Mouse (Mus musculus): Measurements from ENCODE around the gene Anxa9. TPM values are rescaled to one million over a fixed set of nuclear protein-coding genes. Genes with fewer than 3 reads are reported as not detected.

Anxa9 gene
- total and polyA plus RNA-seq, 2 experiments, result 0.55 to 0.91 TPM

DNA sequence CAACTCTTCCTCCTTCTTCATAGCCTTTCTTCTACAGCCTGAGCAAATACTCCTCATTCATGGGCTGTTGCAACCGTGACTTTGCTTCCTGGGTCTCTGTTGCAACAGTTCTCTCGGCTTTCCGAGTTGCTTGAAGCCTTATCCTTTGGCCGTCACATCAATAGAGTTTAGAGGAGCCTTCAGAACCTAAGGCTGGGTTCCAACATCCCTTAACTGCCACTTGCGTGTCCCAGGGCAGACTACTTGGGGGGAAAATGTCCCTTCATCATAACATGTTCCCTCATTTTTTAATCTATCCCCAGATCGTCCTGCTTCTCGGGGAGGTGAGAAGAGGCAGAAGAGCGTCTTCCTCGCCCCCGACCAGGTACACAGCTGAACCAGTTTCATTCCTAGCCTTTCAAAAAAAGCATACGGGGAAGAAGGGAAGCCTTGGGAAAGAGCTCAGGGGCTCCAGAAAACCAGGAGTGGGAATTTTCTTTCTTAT, 24.6 kb downstream of the Anxa9 start:
- peak overlapping the region; percentile 83 for H3K4me3 ChIP-seq (ENCODE audit: insufficient read depth, low read depth, low read length)
- under 1% methylated on average over 11 of the region's 11 CpGs for WGBS
- DNase-seq (ENCODE audit: extremely low read depth, low read depth, low spot score), result peak; percentile 92
- H3K36me3 ChIP-seq (ENCODE audit: control insufficient read depth, insufficient read depth, low read length), result peaks cover 6% of the 10 kb centered on the region; the same call in 1 of the 2 replicates
- H3K9ac ChIP-seq (ENCODE audit: low read depth, low read length), result peak overlapping the region; percentile 90
- peak overlapping the region; percentile 97 for H3K27ac ChIP-seq (replicated peaks; ENCODE audit: insufficient read depth, low read depth, low read length)
- peaks cover 26% of the 10 kb centered on the region; the same call in 1 of the 2 replicates for H3K79me2 ChIP-seq (ENCODE audit: control insufficient read depth, insufficient read depth, low read length)
- H3K4me1 ChIP-seq (ENCODE audit: control insufficient read depth, insufficient read depth, low read length), result peaks cover 28% of the 10 kb centered on the region
- no peak for TF ChIP-seq POLR2A (IDR thresholded peaks at IDR 0.05; ENCODE audit: extremely low read depth, insufficient read depth, low read length)
- no peak for TF ChIP-seq CTCF (IDR thresholded peaks at IDR 0.05; ENCODE audit: low read depth, low read length)
- H3K27me3 ChIP-seq (ENCODE audit: control insufficient read depth, insufficient read depth, low read length), result no peaks in the 10 kb centered on the region

DNA sequence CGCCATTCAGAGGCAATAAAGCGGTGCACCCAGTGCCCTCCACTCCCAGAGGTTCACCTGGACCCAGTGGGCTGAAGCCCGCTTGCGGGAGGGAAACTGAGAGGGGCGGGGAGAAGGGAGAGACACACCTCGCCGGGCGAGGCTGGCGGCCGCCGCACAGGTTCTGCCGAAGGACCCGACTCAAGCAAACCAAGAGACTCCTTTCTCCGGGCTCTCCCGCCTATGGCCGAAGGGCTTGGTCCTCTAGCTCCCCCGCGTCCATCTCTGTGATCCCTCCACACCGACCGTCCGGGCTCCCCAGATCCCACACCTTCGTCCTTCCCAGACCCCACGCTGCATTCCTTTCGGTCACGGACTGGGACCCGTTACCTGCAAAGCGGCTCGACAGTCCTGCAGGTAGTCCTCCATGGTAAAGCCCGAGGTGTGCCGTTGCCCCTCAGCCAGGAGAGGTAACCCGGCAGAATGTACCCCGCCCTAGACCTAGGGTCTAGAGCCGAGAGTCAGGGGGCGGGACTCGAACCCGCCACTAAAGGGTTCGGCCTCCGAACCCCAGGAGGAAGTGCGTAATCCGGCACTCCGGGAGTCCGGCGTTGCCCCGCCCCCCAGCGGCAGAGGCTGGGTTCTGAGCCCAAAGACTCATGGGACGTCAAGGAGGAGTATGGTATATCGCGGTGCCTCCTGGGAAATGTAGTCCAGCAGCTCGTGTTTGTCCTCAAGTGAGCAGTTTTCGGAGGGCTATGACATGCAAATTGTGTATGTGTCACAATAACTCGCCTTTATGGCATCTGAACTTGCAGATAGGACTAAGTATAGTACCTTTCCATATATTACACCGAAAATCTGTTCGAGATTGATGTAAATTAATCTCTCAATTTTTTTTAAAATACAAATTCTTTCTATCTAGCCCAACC, 25.5 kb downstream of the Anxa9 start, which contains the start of the genes Mindy1 and Prune1:
Gene Mindy1, plus strand, starts transcription at position 130 of the 911 bp plus-strand sequence.
Gene Prune1, minus strand, starts transcription at position 861 of the 911 bp plus-strand sequence.
- Histone ChIP-seq H3K79me2 (ENCODE audit: control insufficient read depth, insufficient read depth, low read length) (peaks cover 23% of the 10 kb centered on the region; the same call in 1 of the 2 replicates), H3K27me3 (ENCODE audit: control insufficient read depth, insufficient read depth, low read length) (no peaks in the 10 kb centered on the region), H3K4me1 (ENCODE audit: control insufficient read depth, insufficient read depth, low read length) (peaks cover 32% of the 10 kb centered on the region), H3K4me3 (ENCODE audit: insufficient read depth, low read depth, low read length) (peak within 1 kb of the TSS; percentile 92), H3K36me3 (ENCODE audit: control insufficient read depth, insufficient read depth, low read length) (no peaks in the 10 kb centered on the region), H3K9ac (ENCODE audit: low read depth, low read length) (peak within 1 kb of the TSS; percentile 92), H3K27ac (replicated peaks; ENCODE audit: insufficient read depth, low read depth, low read length) (peak within 1 kb of the TSS; percentile 97)
- DNase-seq (ENCODE audit: extremely low read depth, low read depth, low spot score), result peak; percentile 97
- under 1% methylated on average over 53 of the region's 53 CpGs for WGBS
- TF ChIP-seq CTCF (IDR thresholded peaks at IDR 0.05; ENCODE audit: low read depth, low read length) (no peak), POLR2A (IDR thresholded peaks at IDR 0.05; ENCODE audit: extremely low read depth, insufficient read depth, low read length) (0 out of 2 replicates have a peak, but pooled peaks have one; percentile 33)

DNA sequence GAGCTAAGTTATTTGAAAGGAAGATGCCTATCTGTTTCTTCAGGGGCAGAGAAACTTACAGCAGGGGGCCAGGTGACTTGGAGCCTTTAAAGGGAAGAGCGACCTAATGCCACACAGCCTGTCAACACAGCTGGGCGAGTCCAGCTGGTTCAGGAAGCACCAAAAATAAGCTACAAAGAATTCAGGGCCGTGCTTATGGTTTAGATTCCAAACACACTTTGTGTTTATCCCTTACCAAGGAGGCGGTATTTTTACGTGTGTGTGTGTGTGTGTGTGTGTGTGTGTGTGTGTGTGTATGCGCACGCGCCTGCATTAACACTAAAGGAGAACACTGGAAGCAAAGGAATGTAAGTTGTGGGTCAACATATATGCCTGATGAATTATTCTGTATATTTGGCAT, 26.2 kb downstream of the Anxa9 start:
- peaks cover 28% of the 10 kb centered on the region for H3K4me1 ChIP-seq (ENCODE audit: control insufficient read depth, insufficient read depth, low read length)
- 11% methylated on average over 8 of the region's 8 CpGs for WGBS
- no peak for TF ChIP-seq POLR2A (IDR thresholded peaks at IDR 0.05; ENCODE audit: extremely low read depth, insufficient read depth, low read length)
- TF ChIP-seq CTCF (IDR thresholded peaks at IDR 0.05; ENCODE audit: low read depth, low read length), result no peak
- peak overlapping the region; percentile 92; the same call in 1 of the 2 replicates for H3K4me3 ChIP-seq (ENCODE audit: insufficient read depth, low read depth, low read length)
- H3K27ac ChIP-seq (replicated peaks; ENCODE audit: insufficient read depth, low read depth, low read length), result peak overlapping the region; percentile 88
- H3K36me3 ChIP-seq (ENCODE audit: control insufficient read depth, insufficient read depth, low read length), result no peaks in the 10 kb centered on the region
- no peaks in the 10 kb centered on the region for H3K27me3 ChIP-seq (ENCODE audit: control insufficient read depth, insufficient read depth, low read length)
- peak; percentile 43 for DNase-seq (ENCODE audit: extremely low read depth, low read depth, low spot score)
- peaks cover 20% of the 10 kb centered on the region; the same call in 1 of the 2 replicates for H3K79me2 ChIP-seq (ENCODE audit: control insufficient read depth, insufficient read depth, low read length)
- H3K9ac ChIP-seq (ENCODE audit: low read depth, low read length), result peak overlapping the region; percentile 92

DNA sequence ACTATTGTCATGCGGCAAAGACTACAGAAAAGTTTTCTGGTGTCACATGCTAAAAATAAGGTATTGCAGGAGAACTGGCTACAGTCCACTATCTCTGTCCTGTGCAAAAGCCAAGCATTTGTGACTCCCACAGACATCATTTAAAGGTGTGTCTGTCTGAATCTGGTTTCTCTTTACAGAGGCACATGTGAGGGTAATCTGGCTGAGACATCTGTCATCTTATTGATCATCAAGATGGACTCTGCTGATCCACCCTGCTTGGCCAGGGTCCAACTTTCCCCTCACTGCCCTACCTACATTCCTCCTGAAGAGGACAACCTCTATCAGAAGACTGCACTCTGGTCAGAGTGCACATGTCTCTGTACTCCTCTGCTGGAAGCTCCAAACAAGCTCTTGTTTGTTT, 29.8 kb downstream of the Anxa9 start:
- Histone ChIP-seq H3K4me1 (ENCODE audit: control insufficient read depth, insufficient read depth, low read length) (peaks cover 17% of the 10 kb centered on the region), H3K79me2 (ENCODE audit: control insufficient read depth, insufficient read depth, low read length) (peaks cover 13% of the 10 kb centered on the region; the same call in 1 of the 2 replicates), H3K27ac (replicated peaks; ENCODE audit: insufficient read depth, low read depth, low read length) (peak overlapping the region; percentile 64), H3K4me3 (ENCODE audit: insufficient read depth, low read depth, low read length) (no peak overlapping the region), H3K27me3 (ENCODE audit: control insufficient read depth, insufficient read depth, low read length) (no peaks in the 10 kb centered on the region), H3K9ac (ENCODE audit: low read depth, low read length) (no peak overlapping the region), H3K36me3 (ENCODE audit: control insufficient read depth, insufficient read depth, low read length) (no peaks in the 10 kb centered on the region)
- TF ChIP-seq CTCF (IDR thresholded peaks at IDR 0.05; ENCODE audit: low read depth, low read length) (no peak), POLR2A (IDR thresholded peaks at IDR 0.05; ENCODE audit: extremely low read depth, insufficient read depth, low read length) (no peak)
- WGBS, result 25% methylated on average over 1 of the region's 1 CpGs
- peak; percentile 83 for DNase-seq (ENCODE audit: extremely low read depth, low read depth, low spot score)

DNA sequence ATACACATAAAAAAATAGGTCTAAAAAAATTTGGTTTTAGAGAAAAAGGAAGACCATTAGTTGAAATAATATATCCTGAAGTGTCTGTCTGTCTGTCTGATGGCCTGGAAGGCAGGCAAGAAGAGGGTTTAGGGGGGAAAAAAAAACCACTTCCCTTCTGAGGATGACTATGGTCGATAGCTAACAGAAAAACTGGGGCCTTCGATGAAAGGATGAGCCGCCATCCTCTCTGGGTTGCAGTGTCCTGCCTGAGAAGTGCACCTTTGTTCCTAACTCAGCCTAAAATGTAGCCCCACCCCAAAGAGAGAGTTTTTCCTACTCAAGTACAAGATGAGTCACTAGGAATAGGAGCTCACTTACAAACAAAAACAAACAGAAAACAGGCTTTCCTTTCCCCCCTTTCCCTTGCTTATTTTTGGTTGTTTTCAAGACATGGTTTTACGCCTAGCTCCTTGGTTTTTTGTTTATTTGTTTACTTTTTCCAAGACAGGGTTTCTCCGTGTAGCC, 30.5 kb downstream of the Anxa9 start:
- Histone ChIP-seq H3K4me1 (ENCODE audit: control insufficient read depth, insufficient read depth, low read length) (peaks cover 17% of the 10 kb centered on the region), H3K27ac (replicated peaks; ENCODE audit: insufficient read depth, low read depth, low read length) (peak overlapping the region; percentile 18; the same call in 1 of the 2 replicates), H3K36me3 (ENCODE audit: control insufficient read depth, insufficient read depth, low read length) (no peaks in the 10 kb centered on the region), H3K4me3 (ENCODE audit: insufficient read depth, low read depth, low read length) (no peak overlapping the region), H3K27me3 (ENCODE audit: control insufficient read depth, insufficient read depth, low read length) (no peaks in the 10 kb centered on the region), H3K9ac (ENCODE audit: low read depth, low read length) (no peak overlapping the region), H3K79me2 (ENCODE audit: control insufficient read depth, insufficient read depth, low read length) (peaks cover 13% of the 10 kb centered on the region; the same call in 1 of the 2 replicates)
- TF ChIP-seq POLR2A (IDR thresholded peaks at IDR 0.05; ENCODE audit: extremely low read depth, insufficient read depth, low read length), result no peak
- no peak for TF ChIP-seq CTCF (IDR thresholded peaks at IDR 0.05; ENCODE audit: low read depth, low read length)
- 76% methylated on average over 5 of the region's 5 CpGs for WGBS
- no peak for DNase-seq (ENCODE audit: extremely low read depth, low read depth, low spot score)

Data from liver, adult 2 months (tissue).